Mouse (Mus musculus) liver, embryonic 13.5 days (tissue): Measurements from ENCODE around the gene Zfp263. TPM values are rescaled to one million over a fixed set of nuclear protein-coding genes. Genes with fewer than 3 reads are reported as not detected.

Experiments
- ATAC-seq: fragments of 200-750 bp; cut with Nextera tagmentation; 2 replicates; pipeline ENCODE4 v1.8.0; 2017; ENCODE audit warnings: low read depth, mild to moderate bottlenecking, moderate number of reproducible peaks, moderate library complexity
- DNase-seq: peaks from one replicate; pipeline ENCODE4 v3.0.0; 2022
- H3K27ac ChIP-seq: fragments of 300-500 bp; sonication (generic); 2 replicates; pipeline ENCODE4 v1.5.1; 2015; ENCODE audit warnings: moderate library complexity, mild to moderate bottlenecking, inconsistent platforms
- H3K27me3 ChIP-seq: fragments of 300-500 bp; sonication (generic); 2 replicates; pipeline ENCODE4 v1.6.1; 2015; ENCODE audit warnings: mild to moderate bottlenecking, inconsistent platforms
- H3K36me3 ChIP-seq: fragments of 300-500 bp; sonication (generic); 2 replicates; pipeline ENCODE4 v1.6.1; 2015; ENCODE audit warnings: mild to moderate bottlenecking, inconsistent platforms
- H3K4me1 ChIP-seq: fragments of 300-500 bp; sonication (generic); replicated peaks from 2 replicates; pipeline ENCODE4 v1.6.1; 2015; ENCODE audit warnings: inconsistent platforms
- H3K4me2 ChIP-seq: fragments of 300-500 bp; sonication (generic); 2 replicates; pipeline ENCODE4 v1.6.1; 2015; ENCODE audit warnings: inconsistent platforms, mild to moderate bottlenecking, moderate library complexity
- H3K4me3 ChIP-seq: fragments of 300-500 bp; sonication (generic); replicated peaks from 2 replicates; pipeline ENCODE4 v1.5.1; 2015; ENCODE audit warnings: mild to moderate bottlenecking, inconsistent platforms
- H3K9ac ChIP-seq: fragments of 300-500 bp; sonication (generic); 2 replicates; pipeline ENCODE4 v1.6.1; 2015; ENCODE audit warnings: mild to moderate bottlenecking, inconsistent platforms
- H3K9me3 ChIP-seq: fragments of 300-500 bp; sonication (generic); replicated peaks from 2 replicates; pipeline ENCODE4 v1.6.1; 2016; ENCODE audit warnings: inconsistent platforms
- WGBS: fragments of 180-500 bp; shearing (Covaris S2); methylation state at CpG from one replicate; pipeline ENCODE4 v1.1.7; 2015; ENCODE audit not compliant: insufficient replicate concordance; 5-methylcytosine and 5-hydroxymethylcytosine counted together
- polyA plus RNA-seq: library from polyadenylated mRNA; unstranded; fragments of >200 nt; fragmentation: Nextera tagmentation; extraction: Ambion mirVana; gene quantifications from 2 replicates; pipeline ENCODE4 v1.2.1, GENCODE M21; 2015

Zfp263 gene
- polyA plus RNA-seq, 1 experiment from 2014 or later = 13.7 TPM

DNA sequence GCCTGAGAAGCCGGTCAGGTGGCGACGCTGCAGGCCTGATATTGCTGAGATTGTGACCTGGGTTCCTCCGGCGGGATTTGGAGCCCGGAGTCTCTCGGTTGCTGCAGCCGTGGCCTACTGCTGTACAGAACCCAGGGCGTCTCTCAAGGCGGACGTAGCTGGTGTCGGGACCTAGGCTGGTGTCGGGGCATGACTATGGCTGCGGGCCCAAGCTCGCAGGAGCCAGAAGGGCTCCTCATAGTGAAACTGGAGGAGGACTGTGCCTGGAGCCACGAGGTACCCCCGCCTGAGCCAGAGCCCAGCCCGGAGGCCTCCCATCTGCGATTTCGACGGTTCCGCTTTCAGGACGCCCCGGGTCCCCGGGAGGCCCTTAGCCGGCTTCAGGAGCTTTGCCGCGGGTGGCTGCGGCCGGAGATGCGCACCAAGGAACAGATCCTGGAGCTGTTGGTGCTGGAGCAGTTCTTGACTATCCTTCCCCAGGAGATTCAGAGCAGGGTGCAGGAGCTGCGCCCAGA, 350 bp downstream of the Zfp263 start:
- Histone ChIP-seq H3K27me3 (no peaks in the 10 kb centered on the region), H3K9ac (peak overlapping the region; percentile 90), H3K4me3 (peak overlapping the region; percentile 90), H3K4me1 (peaks cover 29% of the 10 kb centered on the region), H3K36me3 (peaks cover 34% of the 10 kb centered on the region), H3K9me3 (peaks cover 4% of the 10 kb centered on the region), H3K27ac (peak overlapping the region; percentile 87), H3K4me2 (peak overlapping the region; percentile 92)
- 1% methylated on average over 32 of the region's 32 CpGs for WGBS
- ATAC-seq = peak; percentile 59
- DNase-seq = no peak

DNA sequence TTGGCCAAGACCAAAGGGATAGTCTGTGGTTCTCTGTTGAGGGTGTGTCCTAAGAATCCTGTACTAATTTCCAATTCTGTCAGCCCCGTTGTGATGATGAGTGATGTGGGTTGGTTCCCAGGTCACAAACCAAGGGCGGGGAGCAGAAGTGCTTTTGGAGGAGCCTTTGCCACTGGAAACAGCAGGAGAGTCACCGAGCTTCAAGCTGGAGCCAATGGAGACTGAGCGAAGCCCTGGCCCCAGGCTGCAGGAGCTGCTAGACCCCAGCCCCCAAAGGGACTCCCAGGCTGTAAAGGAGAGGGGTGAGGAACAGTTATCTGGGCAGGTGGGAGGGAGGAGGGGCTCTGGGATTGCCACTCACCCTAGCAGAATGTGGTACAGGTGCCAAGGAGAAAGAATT, 1.8 kb downstream of the Zfp263 start:
- 65% methylated on average over 4 of the region's 4 CpGs for WGBS
- ATAC-seq = no peak

DNA sequence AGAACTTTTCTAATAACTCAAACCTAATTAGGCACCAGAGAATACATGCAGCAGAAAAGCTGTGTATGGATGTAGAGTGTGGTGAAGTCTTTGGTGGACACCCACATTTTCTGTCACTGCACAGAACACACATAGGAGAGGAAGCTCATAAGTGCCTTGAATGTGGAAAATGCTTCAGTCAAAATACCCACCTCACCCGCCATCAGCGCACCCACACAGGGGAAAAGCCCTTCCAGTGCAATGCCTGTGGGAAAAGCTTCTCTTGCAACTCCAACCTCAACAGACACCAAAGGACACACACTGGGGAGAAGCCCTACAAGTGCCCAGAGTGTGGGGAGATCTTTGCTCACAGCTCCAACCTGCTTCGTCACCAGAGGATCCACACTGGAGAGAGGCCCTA, 5.1 kb downstream of the Zfp263 start:
- Histone ChIP-seq H3K27ac (no peak overlapping the region), H3K9ac (no peak overlapping the region), H3K4me3 (no peak overlapping the region), H3K27me3 (no peaks in the 10 kb centered on the region), H3K9me3 (peaks cover 10% of the 10 kb centered on the region), H3K36me3 (peaks cover 68% of the 10 kb centered on the region), H3K4me2 (no peak overlapping the region), H3K4me1 (peaks cover 22% of the 10 kb centered on the region)
- DNase-seq (no peak), ATAC-seq (no peak)
- WGBS = 90% methylated on average over 3 of the region's 3 CpGs

More for the DNA sequence above, 1.8 kb downstream of the Zfp263 start:
- Histone ChIP-seq H3K27ac (no peak overlapping the region), H3K4me2 (peak overlapping the region; percentile 92), H3K27me3 (no peaks in the 10 kb centered on the region), H3K4me3 (peak overlapping the region; percentile 90), H3K36me3 (peaks cover 47% of the 10 kb centered on the region), H3K9ac (peak overlapping the region; percentile 90), H3K4me1 (peaks cover 29% of the 10 kb centered on the region), H3K9me3 (peaks cover 10% of the 10 kb centered on the region)
- no peak for DNase-seq

DNA sequence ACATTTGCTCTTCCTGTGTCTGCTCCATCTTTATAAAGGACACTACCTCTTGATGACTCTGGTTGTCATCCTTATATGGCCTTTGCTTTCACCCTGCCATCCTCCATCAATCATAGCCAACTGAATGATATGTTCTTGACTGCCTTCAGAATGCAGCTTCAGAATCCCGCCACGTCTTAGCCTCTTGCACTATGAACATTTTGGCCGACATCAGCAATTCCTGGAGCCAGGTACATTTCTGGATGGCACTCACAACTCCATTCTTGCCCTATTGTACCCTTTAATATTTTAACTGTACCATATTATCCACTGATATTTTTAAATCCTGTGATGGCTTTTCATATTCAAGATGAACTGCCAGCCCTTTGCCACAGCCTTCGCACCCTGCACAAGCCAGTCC, 27.7 kb downstream of the Zfp263 start:
- ATAC-seq = no peak
- 88% methylated on average over 4 of the region's 4 CpGs for WGBS
- Histone ChIP-seq H3K9me3 (no peaks in the 10 kb centered on the region), H3K9ac (no peak overlapping the region), H3K36me3 (no peaks in the 10 kb centered on the region), H3K4me2 (no peak overlapping the region), H3K27ac (no peak overlapping the region), H3K4me3 (no peak overlapping the region), H3K4me1 (no peaks in the 10 kb centered on the region), H3K27me3 (no peaks in the 10 kb centered on the region)
- no peak for DNase-seq

DNA sequence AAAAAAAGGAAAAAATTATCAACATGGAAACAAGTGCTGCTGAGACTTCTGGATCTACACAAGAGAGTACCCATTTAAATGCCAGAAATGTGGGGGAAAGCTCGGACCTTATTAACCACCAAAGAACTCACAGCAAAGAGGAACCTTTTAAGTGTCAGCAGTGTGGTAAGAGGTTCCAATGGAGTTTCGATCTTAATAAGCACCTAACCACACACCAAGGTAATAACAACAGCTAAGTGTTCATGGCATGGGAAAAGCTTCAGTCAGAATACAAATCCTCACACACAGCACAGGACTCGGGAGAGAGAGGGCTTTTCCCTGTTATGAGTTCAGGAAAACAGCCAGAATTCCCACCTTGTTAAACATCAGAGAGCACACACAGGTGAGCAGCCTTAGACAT, 32.5 kb downstream of the Zfp263 start:
- H3K27me3 ChIP-seq = no peaks in the 10 kb centered on the region
- ATAC-seq (no peak), DNase-seq (no peak)
- H3K36me3 ChIP-seq = no peaks in the 10 kb centered on the region
- no peak overlapping the region for H3K4me2 ChIP-seq
- H3K9ac ChIP-seq = no peak overlapping the region
- WGBS = 57% methylated on average over 3 of the region's 3 CpGs
- no peaks in the 10 kb centered on the region for H3K4me1 ChIP-seq
- H3K27ac ChIP-seq = no peak overlapping the region
- H3K9me3 ChIP-seq = no peaks in the 10 kb centered on the region
- H3K4me3 ChIP-seq = no peak overlapping the region

DNA sequence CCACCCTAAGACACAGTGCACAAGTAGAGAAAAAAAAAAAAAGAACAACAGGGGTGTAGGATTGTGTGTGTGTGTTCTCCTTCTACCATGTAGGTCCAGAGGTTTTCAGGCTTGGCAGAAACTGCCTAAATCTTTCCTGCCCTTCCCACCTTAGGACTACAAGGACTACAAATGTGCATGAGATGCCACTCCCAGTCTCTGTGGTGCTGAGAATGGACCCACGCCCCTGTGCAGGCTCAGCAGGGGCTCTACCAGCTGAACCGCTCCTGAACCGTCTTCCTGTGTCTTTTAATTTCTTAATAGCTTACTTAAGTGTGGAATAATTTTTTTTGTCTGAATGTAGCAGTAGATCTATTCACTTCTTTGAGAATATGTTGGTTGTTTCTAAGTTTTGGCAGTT, 34.1 kb downstream of the Zfp263 start:
- H3K9ac ChIP-seq = no peak overlapping the region
- H3K36me3 ChIP-seq = no peaks in the 10 kb centered on the region
- H3K4me1 ChIP-seq = no peaks in the 10 kb centered on the region
- no peak overlapping the region for H3K27ac ChIP-seq
- DNase-seq (no peak), ATAC-seq (no peak)
- H3K9me3 ChIP-seq = no peaks in the 10 kb centered on the region
- 51% methylated on average over 3 of the region's 3 CpGs for WGBS
- no peaks in the 10 kb centered on the region for H3K27me3 ChIP-seq
- H3K4me2 ChIP-seq = no peak overlapping the region
- H3K4me3 ChIP-seq = no peak overlapping the region

DNA sequence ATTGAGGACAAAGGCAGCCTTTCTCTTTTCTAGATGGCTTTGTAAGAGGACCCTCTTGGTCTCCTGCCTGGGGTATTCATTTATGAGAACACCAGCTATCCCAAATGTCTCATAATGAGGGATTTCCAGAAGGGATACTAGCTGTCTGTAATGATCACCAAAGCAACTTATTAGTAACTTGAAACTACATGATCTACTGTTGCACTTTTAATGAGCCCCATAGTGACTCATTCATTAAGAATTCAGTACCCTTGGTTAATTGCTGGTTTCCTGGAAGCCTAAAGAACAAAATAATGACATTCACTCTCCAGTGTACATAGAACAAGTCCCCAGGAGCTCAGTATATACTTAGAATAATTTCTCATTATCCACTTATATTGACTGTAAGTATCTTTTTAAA, 37.3 kb downstream of the Zfp263 start:
- Histone ChIP-seq H3K9ac (no peak overlapping the region), H3K4me1 (no peaks in the 10 kb centered on the region), H3K9me3 (no peaks in the 10 kb centered on the region), H3K4me3 (no peak overlapping the region), H3K4me2 (no peak overlapping the region), H3K27me3 (no peaks in the 10 kb centered on the region), H3K36me3 (no peaks in the 10 kb centered on the region), H3K27ac (no peak overlapping the region)
- ATAC-seq (no peak), DNase-seq (no peak)

DNA sequence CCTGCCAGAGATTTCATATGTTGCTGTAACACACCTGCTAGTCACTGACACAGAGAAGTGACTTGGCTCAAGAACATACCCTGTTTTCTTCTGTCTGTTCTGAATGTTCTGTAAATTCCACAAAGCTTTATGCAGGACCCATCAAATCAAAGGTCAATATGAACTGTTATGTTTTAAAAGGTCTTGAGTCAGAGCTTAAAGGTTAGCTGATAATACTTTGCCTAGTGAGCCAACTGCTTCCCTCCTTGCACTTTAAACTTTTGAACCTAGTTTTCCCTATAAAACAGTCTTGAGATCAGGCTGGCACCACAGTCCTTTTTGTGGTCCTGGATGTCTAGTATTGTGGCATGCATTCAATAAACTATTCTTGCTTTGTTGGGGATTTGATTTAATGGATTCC, 44.5 kb downstream of the Zfp263 start:
- H3K4me3 ChIP-seq = no peak overlapping the region
- no peaks in the 10 kb centered on the region for H3K4me1 ChIP-seq
- no peaks in the 10 kb centered on the region for H3K9me3 ChIP-seq
- no peak for DNase-seq
- ATAC-seq = no peak
- H3K36me3 ChIP-seq = no peaks in the 10 kb centered on the region
- no peak overlapping the region for H3K9ac ChIP-seq
- H3K4me2 ChIP-seq = no peak overlapping the region
- H3K27ac ChIP-seq = no peak overlapping the region
- no peaks in the 10 kb centered on the region for H3K27me3 ChIP-seq

Other genes with a start within 250 kb of the Zfp263 start
- gene Olfr161, start 153.1 kb upstream of the Zfp263 start, polyA plus RNA-seq = not detected in 2 replicates
- 0.14 TPM in 1 of 2 replicates, not detected in the other for gene Mefv, start 26.0 kb upstream of the Zfp263 start, polyA plus RNA-seq
- not detected in 2 replicates for gene Olfr15, start 86.8 kb downstream of the Zfp263 start, polyA plus RNA-seq
- 0.13 and 0.27 TPM in 2 replicates for gene Zfp174, start 103.2 kb downstream of the Zfp263 start, polyA plus RNA-seq
- 22.9 and 25.3 TPM in 2 replicates for gene Naa60, start 128.3 kb downstream of the Zfp263 start, polyA plus RNA-seq
- 2.3 and 2.7 TPM in 2 replicates for gene Zfp597, start 140.5 kb downstream of the Zfp263 start, polyA plus RNA-seq
- 0.47 and 1.2 TPM in 2 replicates for gene Gm20695, start 140.6 kb downstream of the Zfp263 start, polyA plus RNA-seq
- gene 1700037C18Rik, start 164.6 kb downstream of the Zfp263 start, polyA plus RNA-seq = 2.8 and 4.2 TPM in 2 replicates
- 10.1 and 10.8 TPM in 2 replicates for gene Cluap1, start 164.7 kb downstream of the Zfp263 start, polyA plus RNA-seq
- 0.28 and 0.31 TPM in 2 replicates for gene Nlrc3, start 232.5 kb downstream of the Zfp263 start, polyA plus RNA-seq